Mouse (Mus musculus) cerebellum, adult 2 months (tissue): ENCODE data around the gene Vps35. TPM values are rescaled to one million over a fixed set of nuclear protein-coding genes. Genes with fewer than 3 reads are reported as not detected.

Experiments used
- DNase-seq, 2 experiments: peaks; one replicate each; pipeline ENCODE4 v3.0.0; 2021
- H3K27ac ChIP-seq: fragments of 200-500 bp; 2 replicates; pipeline ENCODE4 v1.5.1; 2012; ENCODE audit warnings: low read length, control low read depth, inconsistent platforms; ENCODE audit not compliant: insufficient read depth
- H3K27me3 ChIP-seq: fragments of 200-500 bp; 2 replicates; pipeline ENCODE4 v1.6.1; 2012; ENCODE audit warnings: inconsistent platforms, mild to moderate bottlenecking, low read length, moderate library complexity; ENCODE audit not compliant: control insufficient read depth, insufficient read depth
- H3K4me1 ChIP-seq: fragments of 200-500 bp; 2 replicates; pipeline ENCODE4 v1.6.1; 2011; ENCODE audit warnings: low read length; ENCODE audit not compliant: control insufficient read depth, insufficient read depth
- H3K4me3 ChIP-seq: fragments of 200-500 bp; replicated peaks from 2 replicates; pipeline ENCODE3; 2011; ENCODE audit warnings: mild to moderate bottlenecking, low read depth, low read length, control low read depth; ENCODE audit not compliant: insufficient read depth
- CTCF ChIP-seq: fragments of 200-500 bp; IDR thresholded peaks from 2 replicates; pipeline ENCODE4 v1.5.1; 2011; ENCODE audit warnings: low read depth, mild to moderate bottlenecking, control low read depth, low read length, moderate library complexity, borderline replicate concordance; ENCODE audit not compliant: insufficient read depth
- POLR2A ChIP-seq: fragments of 200-500 bp; IDR thresholded peaks from 2 replicates; pipeline ENCODE4 v1.6.1; 2011; ENCODE audit warnings: low read length, control low read depth, borderline replicate concordance; ENCODE audit not compliant: insufficient read depth
- WGBS: fragments of 180-500 bp; shearing (Covaris S2); methylation state at CpG from one replicate; pipeline ENCODE4 v1.1.7; 2018; 5-methylcytosine and 5-hydroxymethylcytosine counted together
- polyA plus RNA-seq: library from polyadenylated mRNA; depleted of rRNA; stranded (reverse); fragments of >200 nt; gene quantifications from 2 replicates; pipeline ENCODE4 v1.2.3, GENCODE M21; 2012; rRNA removed

Vps35 gene
- polyA plus RNA-seq, 1 experiment: 75.2 TPM

- H3K27me3 ChIP-seq: no peaks in the 10 kb centered on the region
- under 1% methylated on average over 52 of the region's 53 CpGs for WGBS
- H3K4me1 ChIP-seq: no peaks in the 10 kb centered on the region
- H3K27ac ChIP-seq: no peak overlapping the region; the same call in 1 of the 2 replicates
- H3K4me3 ChIP-seq: peak overlapping the region; percentile 91
- TF ChIP-seq CTCF (no peak), POLR2A (no peak)
- peak in 1 of 2 experiments; percentile 12 for DNase-seq
These were observed 785 bp downstream of the Vps35 start for GRCm38 (mm10) chr8:85298600-85299433.

GRCm38 (mm10) chr8:85286846-85287245 is 12.8 kb downstream of the Vps35 start:
- WGBS: 98% methylated on average over 1 of the region's 1 CpGs

GRCm38 (mm10) chr8:85227297-85227696 is 72.3 kb downstream of the Vps35 start:
- TF ChIP-seq CTCF (no peak), POLR2A (no peak)
- 75% methylated on average over 1 of the region's 1 CpGs for WGBS
- DNase-seq: no peak
- Histone ChIP-seq H3K4me3 (no peak overlapping the region), H3K27me3 (no peaks in the 10 kb centered on the region), H3K4me1 (no peaks in the 10 kb centered on the region), H3K27ac (no peak overlapping the region)

More at GRCm38 (mm10) chr8:85286846-85287245, 12.8 kb downstream of the Vps35 start:
- TF ChIP-seq CTCF (no peak), POLR2A (no peak)
- H3K4me1 ChIP-seq: no peaks in the 10 kb centered on the region
- DNase-seq: no peak
- H3K27me3 ChIP-seq: no peaks in the 10 kb centered on the region
- H3K27ac ChIP-seq: no peak overlapping the region
- no peak overlapping the region for H3K4me3 ChIP-seq

GRCm38 (mm10) chr8:85225688-85226087 is 73.9 kb downstream of the Vps35 start, which contains the start of gene Olfr371:
Gene Olfr371, plus strand, starts transcription at chr8:85225988.
- Histone ChIP-seq H3K27ac (no peak within 1 kb of the TSS), H3K4me3 (no peak within 1 kb of the TSS), H3K4me1 (no peaks in the 10 kb centered on the region), H3K27me3 (no peaks in the 10 kb centered on the region)
- WGBS: 32% methylated on average over 1 of the region's 1 CpGs
- no peak for DNase-seq
- no peak for TF ChIP-seq CTCF
- TF ChIP-seq POLR2A: no peak

- no peak overlapping the region for H3K4me3 ChIP-seq
- TF ChIP-seq POLR2A (no peak), CTCF (no peak)
- no peaks in the 10 kb centered on the region for H3K4me1 ChIP-seq
- no peaks in the 10 kb centered on the region for H3K27me3 ChIP-seq
- WGBS: 61% methylated on average over 6 of the region's 6 CpGs
- DNase-seq: no peak
- H3K27ac ChIP-seq: no peak overlapping the region
These were observed 78.6 kb downstream of the Vps35 start for GRCm38 (mm10) chr8:85220992-85221391.

GRCm38 (mm10) chr8:85220220-85220619 is 79.4 kb downstream of the Vps35 start:
- Histone ChIP-seq H3K4me1 (no peaks in the 10 kb centered on the region), H3K27me3 (no peaks in the 10 kb centered on the region), H3K4me3 (no peak overlapping the region), H3K27ac (no peak overlapping the region)
- no peak for DNase-seq
- no peak for TF ChIP-seq CTCF
- no peak for TF ChIP-seq POLR2A
- 71% methylated on average over 4 of the region's 4 CpGs for WGBS

Other genes with a start within 250 kb of the Vps35 start
- 27.7 and 29.3 TPM in 2 replicates for gene Fbxw9, start 239.7 kb downstream of the Vps35 start, polyA plus RNA-seq
- gene Gm5741, start 231.8 kb downstream of the Vps35 start, polyA plus RNA-seq: 1.3 TPM in 1 of 2 replicates, not detected in the other
- gene Dhps, start 228.0 kb downstream of the Vps35 start, polyA plus RNA-seq: 69.7 and 71.6 TPM in 2 replicates
- 98.0 and 102 TPM in 2 replicates for gene Wdr83os, start 219.1 kb downstream of the Vps35 start, polyA plus RNA-seq
- 54.4 and 54.9 TPM in 2 replicates for gene Wdr83, start 218.5 kb downstream of the Vps35 start, polyA plus RNA-seq
- 34.7 and 35.7 TPM in 2 replicates for gene Man2b1, start 216.5 kb downstream of the Vps35 start, polyA plus RNA-seq
- 4.5 and 4.8 TPM in 2 replicates for gene Zfp791, start 176.7 kb downstream of the Vps35 start, polyA plus RNA-seq
- not detected in 2 replicates for gene Cks1brt, start 147.9 kb downstream of the Vps35 start, polyA plus RNA-seq
- not detected in 2 replicates for gene Olfr371, start 73.8 kb downstream of the Vps35 start, polyA plus RNA-seq
- gene Orc6, start 170 bp downstream of the Vps35 start, polyA plus RNA-seq: 34.4 and 35.6 TPM in 2 replicates
- gene Mylk3, start 86.5 kb upstream of the Vps35 start, polyA plus RNA-seq: 0.03 and 0.08 TPM in 2 replicates
- gene 4921524J17Rik, start 133.0 kb upstream of the Vps35 start, polyA plus RNA-seq: 13.8 and 15.5 TPM in 2 replicates
- 40.5 and 41.0 TPM in 2 replicates for gene Gpt2, start 192.8 kb upstream of the Vps35 start, polyA plus RNA-seq